Mouse (Mus musculus) T-helper 2 cell (primary cell): ENCODE measurements at regions not wholly inside any gene's neighbourhood (a gene's known extent, or its start where the extent isn't known, plus 50 kb on each side); places are given as distances from the start of the nearest gene placed in this dataset.
"Not testable (repeated sequence)": the region's sequence is repeated elsewhere in the genome, so short reads cannot be mapped to it uniquely, and the experiment has no call there.

ENCODE experiments used
- in situ Hi-C: fragments of 300-600 bp; cut with MboI, MseI; formaldehyde crosslinking; loops from one replicate; pipeline ENCODE4 v1.15.1; 2025; ENCODE audit warnings: high pct_unique_total_duplicates

DNA sequence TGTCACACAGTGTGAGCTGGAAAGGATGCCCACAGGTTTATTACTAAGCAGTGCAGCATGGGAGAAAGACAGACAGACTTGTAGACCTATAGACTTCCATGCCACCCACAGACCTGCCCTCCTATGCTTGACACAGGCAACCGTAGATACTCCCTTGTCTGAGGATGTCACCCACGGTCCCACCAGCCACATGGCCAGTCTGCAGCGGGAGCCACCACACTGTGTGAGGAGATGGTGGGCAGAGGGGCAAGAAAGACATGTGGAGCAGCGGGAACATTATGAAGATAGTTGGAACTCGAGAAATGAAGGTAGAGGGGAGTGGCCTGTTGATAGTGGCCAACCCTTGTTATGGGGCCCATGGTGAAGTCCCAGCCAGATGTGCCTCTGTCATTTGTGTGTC, 244.0 kb upstream of the Tusc1 start:
- in situ Hi-C loops, result no loop called here

DNA sequence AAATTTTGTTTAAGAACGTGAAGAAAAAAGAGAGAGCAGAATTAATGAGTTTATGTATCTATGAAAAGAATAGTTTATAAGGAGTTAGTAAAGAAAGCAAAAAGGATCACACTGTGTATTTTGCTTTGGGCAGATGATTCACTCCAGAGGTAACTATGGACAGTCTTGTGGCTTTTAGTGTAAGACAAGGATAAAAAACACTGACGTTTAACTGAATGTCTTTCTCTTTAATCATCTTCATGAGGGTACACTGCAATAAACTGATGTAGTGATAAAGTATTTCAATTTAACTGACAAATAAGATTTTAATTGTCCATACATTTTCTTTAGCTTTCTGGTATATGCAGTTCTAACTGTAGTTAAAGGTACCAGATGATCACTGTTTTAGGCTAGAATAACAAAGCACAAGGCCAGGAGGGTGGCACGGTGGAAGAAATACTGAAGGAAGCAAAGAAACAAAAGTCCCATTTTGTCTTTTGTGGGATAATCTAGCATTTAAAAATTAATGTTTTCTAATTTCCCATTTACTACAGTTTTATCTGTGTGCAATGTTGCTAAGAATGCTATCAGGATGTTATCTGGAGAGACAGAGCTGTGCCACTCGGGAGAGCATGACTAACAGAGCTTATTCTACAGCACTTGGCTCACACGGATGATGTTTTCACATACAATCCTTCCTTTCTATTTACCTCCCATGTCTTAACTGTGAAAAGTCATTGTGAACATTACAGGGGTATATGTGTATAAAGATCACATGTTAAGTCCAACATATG, 232.4 kb upstream of the Tusc1 start:
- in situ Hi-C loops, result no loop called here

DNA sequence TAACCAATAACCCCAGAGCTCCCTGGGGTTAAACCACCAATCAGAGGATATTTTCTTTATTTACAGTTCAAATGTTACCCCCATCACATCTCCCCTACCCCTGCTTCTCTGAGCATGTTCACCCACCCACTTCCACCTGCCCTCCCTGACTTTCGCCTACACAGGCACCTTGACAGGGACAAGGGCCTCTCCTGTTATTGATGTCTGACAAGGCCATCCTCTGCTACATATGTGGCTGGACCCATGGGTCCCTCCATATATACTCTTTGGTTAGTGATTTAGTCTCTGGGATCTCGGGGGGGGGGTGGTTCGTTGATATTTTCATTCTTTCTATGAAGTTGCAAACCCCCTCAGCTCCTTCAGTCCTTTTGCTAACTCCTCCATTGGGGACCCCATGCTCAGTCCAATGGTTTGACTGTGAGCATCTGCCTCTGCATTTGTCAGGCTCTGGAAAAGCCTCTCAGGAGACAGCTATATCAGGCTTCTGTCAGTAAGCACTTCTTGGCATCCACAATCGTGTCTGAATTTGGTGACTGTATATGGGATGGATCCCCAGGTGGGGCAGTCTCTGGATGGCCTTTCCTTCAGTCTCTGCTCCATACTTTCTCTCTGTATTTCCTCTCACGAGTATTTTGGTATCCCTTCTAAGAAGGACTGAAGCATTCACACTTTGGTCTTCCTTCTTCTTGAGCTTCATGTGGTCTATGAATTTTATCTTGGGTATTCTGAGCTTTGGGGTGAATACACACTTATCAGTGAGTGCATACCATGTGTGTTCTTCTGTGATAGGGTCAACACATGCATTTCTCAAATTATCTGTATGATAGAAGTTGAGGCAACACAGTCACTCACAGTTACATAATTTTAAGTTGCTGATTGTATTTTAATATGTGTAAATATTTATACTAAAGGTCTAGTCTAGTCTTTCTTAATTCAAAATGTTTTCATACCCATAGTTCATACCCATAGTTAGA, 220.8 kb upstream of the Tusc1 start:
- in situ Hi-C loops, result no loop called here

DNA sequence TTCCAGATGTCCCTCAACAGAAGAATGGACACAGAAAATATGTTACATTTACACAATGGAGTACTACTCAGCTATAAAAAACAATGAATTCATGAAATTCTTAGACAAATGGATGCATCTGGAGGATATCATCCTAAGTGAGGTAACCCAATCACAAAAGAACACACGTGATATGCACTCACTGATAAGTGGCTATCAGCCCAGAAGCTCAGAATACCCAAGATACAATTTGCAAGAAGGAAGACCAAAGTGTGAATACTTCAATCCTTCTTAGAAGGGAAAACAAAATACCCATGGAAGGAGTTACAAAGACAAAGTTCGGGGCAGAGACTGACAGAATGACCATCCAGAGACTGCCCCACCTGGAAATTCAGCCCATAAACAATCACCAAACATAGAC, 219.9 kb upstream of the Tusc1 start:
- in situ Hi-C loops, result not testable (repeated sequence)

DNA sequence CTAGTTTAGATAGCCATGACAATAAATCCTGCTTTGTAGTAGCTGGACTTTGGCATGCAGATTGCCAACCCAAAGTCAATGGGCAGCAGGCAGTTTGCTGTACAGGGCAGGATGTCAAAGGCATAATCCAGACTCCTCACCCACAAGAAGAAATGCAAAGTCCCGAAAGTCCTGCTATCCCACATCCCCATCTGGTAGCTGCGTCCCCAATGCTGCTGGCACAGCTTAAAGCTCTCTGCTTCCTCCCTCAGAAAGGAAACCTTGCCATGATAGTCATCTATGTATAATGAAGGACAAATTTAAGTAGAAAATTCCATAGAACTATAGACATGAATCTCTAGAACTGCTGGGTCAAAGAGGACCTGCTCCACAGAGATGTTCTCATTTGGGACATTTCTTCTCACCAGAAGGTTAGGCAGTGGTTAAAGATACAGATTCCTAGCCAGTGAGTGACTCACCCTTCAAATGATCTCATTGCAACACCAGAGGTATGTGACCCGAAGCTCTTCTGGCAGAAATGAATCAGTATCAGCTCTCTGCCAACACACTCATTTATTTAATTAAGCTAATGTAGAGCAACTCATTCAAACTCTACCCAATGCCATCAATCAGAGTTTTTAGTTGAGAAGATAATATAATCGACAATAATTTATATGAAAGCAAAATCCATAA, 217.3 kb upstream of the Tusc1 start:
- in situ Hi-C loops, result no loop called here

DNA sequence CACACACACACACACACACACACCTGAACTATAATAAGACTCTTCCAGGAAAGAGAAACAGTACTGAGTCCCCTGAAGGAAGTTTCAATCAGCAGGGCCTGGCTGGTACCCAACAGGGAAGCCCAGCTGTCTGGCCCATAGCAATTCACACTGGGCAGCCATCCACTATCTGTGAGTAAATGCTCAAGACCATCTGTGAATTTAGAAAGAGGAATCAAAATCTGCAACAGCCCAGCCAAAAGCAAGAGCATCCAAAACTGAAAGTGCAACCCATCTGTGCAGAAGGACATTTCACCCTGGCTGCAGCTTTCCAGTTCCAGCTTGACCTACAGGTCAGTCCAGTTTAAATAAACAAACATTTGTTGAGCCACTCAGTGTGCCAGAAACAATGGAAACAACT, 215.8 kb upstream of the Tusc1 start:
- in situ Hi-C loops, result no loop called here

DNA sequence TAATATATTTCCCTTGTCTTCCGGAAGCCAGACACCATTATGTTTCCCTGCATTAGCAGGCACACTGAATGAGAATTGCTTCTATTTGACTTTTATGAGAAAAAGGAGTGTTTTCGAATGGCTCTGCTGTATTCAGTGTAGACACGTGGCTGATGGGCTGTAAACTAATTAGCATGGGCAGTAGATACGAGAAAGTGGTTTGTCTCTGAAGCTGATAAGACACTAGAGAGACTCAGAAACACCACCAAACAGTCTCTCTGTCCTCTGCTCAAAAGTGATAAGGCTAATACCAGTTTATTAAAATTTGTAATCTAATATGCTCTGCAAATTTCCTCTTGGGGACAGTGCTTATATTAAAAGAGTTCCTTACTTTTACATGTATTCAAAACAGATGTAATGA, 205.3 kb upstream of the Tusc1 start:
- in situ Hi-C loops, result no loop called here

DNA sequence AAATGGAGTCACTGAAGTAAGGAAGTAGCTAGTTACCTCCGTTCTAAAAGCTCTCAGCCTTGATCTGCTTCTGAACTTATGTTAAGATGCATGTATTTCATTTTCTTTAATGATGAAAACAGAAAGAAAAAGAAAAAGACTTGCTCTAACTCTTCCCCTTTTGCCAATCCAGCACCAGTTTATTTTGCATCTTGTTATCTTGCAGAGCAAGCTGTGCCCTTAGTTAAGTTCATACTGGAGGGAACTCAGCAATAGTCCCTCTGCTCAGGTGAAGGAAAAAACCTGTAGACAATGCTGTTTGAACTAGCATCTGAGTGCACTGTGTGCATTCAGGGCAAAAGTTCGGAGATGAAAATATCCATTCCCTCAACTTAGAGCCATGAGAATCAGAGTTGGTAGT, 192.1 kb upstream of the Tusc1 start:
- in situ Hi-C loops, result loop anchor here (5.0 kb wide), 1 partner anchor 90 kb away; no protein-coding TSS in a partner anchor

DNA sequence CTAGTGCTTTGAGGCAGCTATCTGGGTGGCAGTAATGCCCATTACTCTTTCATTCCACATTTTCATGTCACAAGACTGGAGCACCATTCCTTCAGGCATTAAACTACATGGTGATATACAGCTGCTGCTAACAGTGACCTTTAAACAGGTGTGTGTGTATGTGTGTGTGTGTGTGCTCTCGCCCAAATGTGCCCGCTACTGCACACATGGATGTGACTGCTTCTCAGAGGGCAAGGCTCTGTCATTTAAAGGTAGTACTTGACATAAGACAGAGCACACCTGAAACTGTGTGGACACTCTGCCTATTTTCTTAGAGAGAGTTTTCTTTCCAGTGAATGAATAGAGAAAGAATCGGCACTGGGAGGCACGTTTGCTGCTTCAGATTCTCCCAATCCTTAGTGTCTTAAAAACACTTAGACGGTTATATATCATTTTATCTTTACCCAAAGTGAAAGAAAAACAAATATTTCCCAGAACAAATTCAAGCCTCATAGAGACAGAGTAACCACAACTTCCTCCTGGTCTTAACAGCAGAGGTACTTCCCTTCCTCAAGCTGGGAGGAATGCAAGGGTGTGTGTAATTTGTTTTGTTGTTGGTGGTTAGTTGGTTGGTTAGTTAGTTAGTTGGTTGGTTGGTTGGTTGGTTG, 185.3 kb upstream of the Tusc1 start:
- in situ Hi-C loops, result no loop called here

DNA sequence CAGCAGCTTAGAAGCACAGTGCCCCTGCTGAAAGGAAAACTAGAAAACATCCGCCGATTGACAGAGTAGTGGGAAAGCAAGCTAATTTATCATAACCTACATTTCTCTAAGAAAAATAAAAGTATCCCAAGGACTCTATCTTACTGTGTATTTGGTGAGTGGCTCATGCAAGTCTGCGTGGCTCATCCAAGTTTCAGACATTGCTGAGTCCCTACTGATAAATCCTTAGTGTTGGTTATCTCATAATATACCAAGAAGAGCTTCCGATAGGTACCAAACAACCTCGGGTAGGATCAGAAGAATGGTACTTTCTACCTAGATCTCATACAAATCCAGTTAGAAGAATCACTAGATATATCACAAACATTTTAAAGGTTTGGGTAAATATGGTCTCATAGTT, 183.6 kb upstream of the Tusc1 start:
- in situ Hi-C loops, result no loop called here

DNA sequence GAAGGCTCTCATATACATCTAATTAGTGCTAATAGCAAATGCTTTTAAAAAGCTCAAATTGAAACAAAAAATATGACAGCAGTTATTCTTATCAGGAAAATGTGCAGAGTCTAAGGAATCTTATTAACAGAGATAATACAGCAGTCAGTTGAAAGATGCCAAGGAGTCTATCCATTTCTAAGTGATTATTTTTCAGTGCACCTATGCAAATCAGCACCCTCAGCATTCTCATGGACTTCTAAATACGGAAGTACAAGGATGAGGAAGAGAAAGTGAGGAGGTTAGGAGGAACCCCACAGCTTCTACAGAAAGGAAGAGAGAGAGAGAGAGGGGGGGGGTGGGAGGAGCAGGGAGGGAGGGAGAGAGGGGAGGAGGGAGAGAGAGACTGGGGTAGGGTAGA, 175.5 kb upstream of the Tusc1 start:
- in situ Hi-C loops, result no loop called here

DNA sequence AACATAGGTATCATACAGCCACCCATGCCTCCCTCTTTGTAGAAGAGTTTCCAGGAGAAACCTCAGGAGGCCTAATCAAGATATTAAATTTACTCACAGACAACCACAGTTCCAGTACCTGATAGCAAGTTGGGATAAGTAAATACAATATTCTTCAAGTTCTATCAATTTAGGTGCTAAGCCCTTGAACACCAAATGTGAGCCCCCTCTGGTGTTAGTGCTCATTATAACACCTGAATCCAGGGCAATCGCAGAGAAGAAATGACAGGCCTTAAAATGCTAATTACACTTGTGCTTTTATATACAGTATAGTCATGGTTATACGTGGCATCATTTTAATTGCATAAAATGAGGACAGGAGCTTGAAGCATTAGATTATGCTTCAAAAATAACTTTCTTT, 161.6 kb upstream of the Tusc1 start:
- in situ Hi-C loops, result no loop called here

DNA sequence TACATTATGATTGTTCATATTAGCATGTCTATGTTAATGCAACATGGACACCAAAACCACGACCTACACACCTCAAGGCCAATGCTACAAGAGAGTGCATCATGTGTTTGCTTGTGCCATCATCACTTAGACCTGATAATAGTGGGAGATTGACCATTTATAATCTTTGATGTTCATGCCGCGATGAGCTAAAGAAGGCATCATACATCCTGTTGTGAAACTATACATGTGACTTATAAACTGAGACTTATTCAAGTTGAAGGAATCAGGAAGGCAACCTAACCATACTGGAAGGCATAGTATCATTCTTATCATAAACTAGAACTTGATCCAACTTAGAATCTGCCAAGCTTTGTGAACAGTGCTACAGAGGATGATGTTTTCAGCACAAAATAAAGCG, 159.0 kb upstream of the Tusc1 start:
- in situ Hi-C loops, result no loop called here

DNA sequence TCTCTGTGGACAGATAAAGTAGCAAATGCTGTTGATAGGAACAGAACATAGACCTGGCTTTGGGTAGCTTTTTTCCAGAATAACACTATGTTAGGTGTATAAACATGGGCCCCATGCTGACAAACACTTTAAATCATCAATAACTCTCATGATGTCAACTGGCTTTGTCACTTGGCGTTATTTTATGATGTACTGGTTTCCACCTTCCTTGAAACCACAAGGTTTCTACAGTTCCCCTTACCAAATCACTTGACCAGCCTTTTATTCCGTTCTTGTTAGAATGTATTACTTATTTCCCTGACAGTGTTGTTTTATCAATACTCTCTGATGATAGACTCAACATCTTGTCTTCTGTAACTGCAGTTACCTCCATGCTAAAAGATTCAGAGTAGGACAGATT, 158.6 kb upstream of the Tusc1 start:
- in situ Hi-C loops, result no loop called here

DNA sequence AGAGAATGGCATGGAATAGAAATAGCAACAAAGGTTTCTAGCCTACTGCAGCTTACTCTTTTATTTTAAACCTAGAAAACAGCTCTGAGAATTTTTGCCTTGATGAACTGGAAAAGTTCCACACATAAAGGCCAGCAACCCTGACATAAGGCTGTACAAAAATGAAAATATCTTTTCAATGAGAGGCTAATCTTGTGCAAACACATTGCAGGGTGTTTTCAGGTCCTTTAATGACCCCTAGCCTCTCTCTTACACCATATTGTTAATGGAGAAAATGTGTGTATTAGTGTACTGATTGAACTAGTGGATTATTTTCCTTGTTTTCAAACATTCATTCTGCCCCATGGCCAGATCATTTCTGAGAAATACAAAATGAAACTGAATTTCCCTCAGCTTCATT, 158.0 kb upstream of the Tusc1 start:
- in situ Hi-C loops, result no loop called here

DNA sequence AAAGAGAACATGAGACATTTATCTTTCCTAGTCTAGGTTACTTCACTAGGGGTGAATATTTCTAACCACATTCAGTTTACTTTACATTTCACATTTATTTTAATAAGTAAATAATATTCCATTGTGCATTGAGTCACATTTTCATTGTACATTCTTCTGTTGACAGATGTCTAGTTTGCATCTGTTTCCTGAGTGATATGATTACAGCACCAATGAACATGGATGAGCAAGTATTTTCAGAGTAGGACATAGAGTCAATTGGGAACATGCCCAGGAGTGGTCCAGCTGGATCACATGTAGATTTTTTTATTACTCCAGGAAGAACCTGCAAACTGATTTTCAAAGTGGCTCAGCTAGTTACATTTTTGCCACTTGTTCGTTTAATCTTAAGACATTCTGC, 153.3 kb upstream of the Tusc1 start:
- in situ Hi-C loops, result no loop called here

DNA sequence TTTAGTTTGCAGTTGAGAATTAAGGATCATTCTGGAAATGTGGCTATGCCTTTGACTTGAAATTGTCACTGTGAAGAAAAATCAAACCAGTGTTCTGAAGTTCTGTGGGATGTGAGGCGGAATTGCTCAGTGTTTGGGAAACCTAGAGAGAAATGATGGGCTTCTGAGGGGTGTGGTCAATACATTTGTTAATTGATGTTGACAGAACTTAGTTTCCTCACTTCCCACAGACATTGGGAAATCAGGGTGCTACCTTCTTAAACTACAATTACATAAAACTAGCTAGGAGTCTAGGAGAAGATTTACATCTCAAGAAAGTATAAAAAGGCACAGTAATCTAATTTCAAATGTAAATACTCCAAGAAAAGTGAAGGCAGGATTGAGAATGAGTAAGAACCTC, 151.1 kb upstream of the Tusc1 start:
- in situ Hi-C loops, result no loop called here

DNA sequence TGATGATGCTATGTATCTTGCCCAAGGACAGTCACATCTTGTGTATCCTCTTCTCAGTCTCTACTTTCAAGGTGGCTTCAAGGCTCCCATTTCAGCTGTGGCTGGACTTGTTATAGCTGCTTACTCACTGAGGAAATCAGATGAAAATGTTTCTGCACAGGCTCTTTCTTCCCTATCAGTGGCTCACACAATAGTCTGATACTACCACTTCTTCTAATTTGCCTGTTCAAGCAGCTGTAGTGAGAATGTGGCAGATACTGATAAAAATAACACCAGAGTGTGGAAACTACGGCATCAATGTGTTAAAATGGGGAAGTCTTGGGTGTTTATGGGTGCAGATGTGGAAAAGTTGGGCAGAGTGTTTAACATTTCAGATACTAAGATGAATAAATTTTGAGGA, 145.9 kb upstream of the Tusc1 start:
- in situ Hi-C loops, result no loop called here

DNA sequence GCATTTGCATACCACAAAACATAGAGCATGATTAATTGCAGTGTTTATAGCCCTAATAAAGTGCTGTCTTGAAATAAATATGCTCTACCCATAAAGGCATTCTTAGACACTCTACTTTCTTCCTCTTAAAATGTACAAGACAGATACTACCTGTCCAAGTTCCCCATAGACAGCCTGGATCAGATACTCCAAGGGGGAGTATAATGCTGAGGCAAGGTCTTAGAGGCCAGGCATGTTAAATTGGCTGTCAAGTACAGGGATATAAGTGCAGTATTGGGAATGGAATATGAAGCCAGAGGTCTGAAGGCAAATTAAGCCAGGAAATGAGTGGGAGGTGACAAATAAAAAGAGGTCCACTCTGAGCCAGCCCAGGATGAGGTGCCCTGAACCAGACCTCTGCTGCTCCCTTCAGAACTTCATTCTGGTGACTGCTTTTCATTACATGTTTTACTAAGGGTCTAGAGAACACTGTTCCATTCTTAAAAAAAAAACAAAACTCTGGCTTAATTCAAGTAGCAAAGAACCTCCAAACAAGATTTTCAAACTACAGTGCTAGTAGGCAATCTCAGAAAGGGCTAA, 142.0 kb upstream of the Tusc1 start:
- in situ Hi-C loops, result no loop called here

DNA sequence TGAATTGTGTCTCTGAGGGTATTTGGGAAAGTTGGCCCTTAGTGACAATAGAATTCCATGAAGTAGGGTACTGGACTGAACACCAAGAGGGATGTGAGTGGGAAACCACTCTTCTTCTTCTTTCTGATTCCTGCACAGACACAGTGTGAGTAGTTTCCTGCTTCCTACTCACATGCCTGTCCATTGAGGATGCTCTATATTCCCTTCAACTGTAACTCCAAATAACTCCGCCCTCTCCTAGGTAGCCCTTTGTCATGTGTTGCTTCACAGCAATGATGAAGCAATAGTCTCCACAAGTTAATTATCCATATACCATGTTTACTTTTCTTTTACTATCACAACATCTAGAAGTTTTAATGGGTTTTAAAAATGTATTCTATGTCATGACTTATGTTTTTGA, 132.7 kb upstream of the Tusc1 start:
- in situ Hi-C loops, result no loop called here

DNA sequence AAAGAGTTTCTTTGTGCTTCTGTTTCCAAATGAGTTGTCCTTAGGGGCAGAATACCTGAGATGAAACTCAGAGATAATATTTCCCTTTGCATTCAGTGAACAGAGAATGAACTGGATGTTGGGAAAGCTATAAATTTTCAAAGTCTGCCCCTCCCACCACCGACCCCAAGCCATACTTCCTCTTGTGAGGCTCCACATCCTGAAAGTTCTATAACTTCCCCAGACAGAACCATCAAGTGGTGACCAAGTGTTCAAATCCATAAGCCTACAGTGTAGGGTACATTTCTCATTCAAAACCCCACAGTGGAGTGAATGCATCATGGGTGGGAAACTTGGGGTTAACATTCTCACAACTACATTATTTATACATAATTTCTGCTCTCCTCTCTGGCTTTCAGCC, 132.1 kb upstream of the Tusc1 start:
- in situ Hi-C loops, result no loop called here

DNA sequence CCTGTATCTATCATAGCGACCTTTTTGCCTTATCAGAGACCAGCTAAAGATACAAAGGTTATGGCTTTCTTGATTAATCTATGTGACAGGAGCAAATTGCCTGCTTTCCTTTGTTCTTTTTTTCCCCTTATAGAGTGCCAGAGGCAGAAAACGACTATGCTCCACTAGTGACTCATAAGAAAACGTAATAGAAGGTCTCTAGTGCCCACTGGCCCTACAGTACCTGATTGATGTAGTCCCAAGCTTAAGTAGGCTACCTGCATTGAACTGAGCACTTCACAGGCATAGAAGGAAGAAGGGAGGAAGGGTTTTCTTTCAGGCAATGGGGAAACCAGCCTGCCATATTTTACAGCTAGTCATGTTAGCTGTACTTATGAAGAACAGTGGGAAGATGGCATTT, 116.0 kb upstream of the Tusc1 start:
- in situ Hi-C loops, result no loop called here
